Mouse (Mus musculus): ENCODE results near the gene Zfand2a. TPM values are rescaled to one million over a fixed set of nuclear protein-coding genes. Genes with fewer than 3 reads are reported as not detected.
A peak's percentile ranks its signal among the peaks of the same experiment; 100 is the strongest.

Zfand2a gene
- polyA plus RNA-seq, 1 experiment from 2014 or later = 7.6 TPM

DNA sequence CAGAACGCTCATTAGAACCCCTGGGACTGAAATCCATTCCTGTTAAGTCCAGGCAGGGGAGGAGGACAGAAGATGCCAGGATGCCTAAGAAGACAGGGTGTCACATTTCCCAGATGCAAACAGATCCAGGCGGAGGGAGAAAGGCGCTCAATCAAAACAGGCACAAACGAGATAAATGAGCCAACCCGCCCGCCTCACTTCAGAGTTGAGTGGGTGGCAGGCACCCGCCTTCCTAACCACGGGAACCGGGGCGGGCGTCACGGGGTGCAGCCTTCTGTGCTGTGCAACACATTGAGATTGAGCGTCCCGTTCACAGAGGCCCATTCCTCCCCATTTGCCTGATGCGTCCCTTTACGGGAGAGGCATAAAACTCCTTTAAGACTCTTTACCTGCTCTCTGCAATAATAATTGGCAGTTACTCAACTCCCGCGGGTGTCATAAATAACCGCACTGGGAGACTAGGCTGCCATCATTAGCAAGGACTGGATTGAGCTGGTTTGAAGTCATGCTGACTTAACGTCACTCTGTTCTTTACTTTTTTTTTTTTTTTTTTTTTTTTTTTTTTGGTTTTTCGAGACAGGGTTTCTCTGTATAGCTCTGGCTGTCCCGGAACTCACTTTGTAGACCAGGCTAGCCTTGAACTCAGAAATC lies 10.8 kb upstream of the Zfand2a start:
- WGBS = 12% methylated on average over 21 of the region's 22 CpGs
- no peaks in the 10 kb centered on the region for H3K27me3 ChIP-seq (ENCODE audit: insufficient read depth, low read length)
- H3K4me1 ChIP-seq (replicated peaks; ENCODE audit: insufficient read depth, low read length) = no peaks in the 10 kb centered on the region
- ATAC-seq (replicated peaks; ENCODE audit: low FRiP score, low read depth) (peak; percentile 47; the same call in 1 of the 2 replicates), DNase-seq (ENCODE audit: low spot score) (peak; percentile 85)
- no peak for TF ChIP-seq CTCF (IDR thresholded peaks at IDR 0.05; ENCODE audit: low read depth)
- H3K36me3 ChIP-seq (ENCODE audit: insufficient read depth, low read length) = no peaks in the 10 kb centered on the region
- no peak overlapping the region; the same call in 1 of the 2 replicates for H3K27ac ChIP-seq
- no peak overlapping the region for H3K9ac ChIP-seq (ENCODE audit: low read depth, low read length)
- no peak overlapping the region for H3K4me3 ChIP-seq (replicated peaks; ENCODE audit: low read depth, low read length)
- peak overlapping the region; percentile 18; the same call in 1 of the 2 replicates for H3K4me2 ChIP-seq (ENCODE audit: low read length)
- no peaks in the 10 kb centered on the region for H3K9me3 ChIP-seq (replicated peaks; ENCODE audit: low read length)

DNA sequence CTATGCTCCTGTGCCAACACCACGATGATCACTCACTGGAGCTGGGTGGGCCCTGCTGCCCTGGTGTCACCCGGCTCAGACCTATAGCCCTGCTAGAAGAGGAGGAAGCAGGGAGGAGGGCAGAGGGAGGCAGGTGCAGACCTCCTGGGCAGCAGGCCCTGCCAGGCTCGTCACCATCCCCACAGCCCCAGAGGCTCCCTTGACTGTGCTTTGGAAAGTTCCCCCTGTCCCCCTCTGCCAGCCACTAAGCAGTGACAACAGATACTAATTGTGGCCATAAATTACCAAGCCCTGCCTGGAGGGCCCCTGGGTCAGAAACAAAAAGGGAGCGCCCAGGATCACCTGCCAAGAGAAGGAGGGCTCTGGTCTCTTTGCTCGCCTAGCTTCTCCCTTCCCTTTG lies 9.3 kb upstream of the Zfand2a start:
- ATAC-seq (replicated peaks; ENCODE audit: low FRiP score, low read depth) = no peak
- Histone ChIP-seq H3K4me1 (replicated peaks; ENCODE audit: insufficient read depth, low read length) (no peaks in the 10 kb centered on the region), H3K4me2 (ENCODE audit: low read length) (no peak overlapping the region), H3K9me3 (replicated peaks; ENCODE audit: low read length) (no peaks in the 10 kb centered on the region), H3K27ac (no peak overlapping the region), H3K9ac (ENCODE audit: low read depth, low read length) (no peak overlapping the region), H3K36me3 (ENCODE audit: insufficient read depth, low read length) (no peaks in the 10 kb centered on the region), H3K27me3 (ENCODE audit: insufficient read depth, low read length) (no peaks in the 10 kb centered on the region), H3K4me3 (replicated peaks; ENCODE audit: low read depth, low read length) (no peak overlapping the region)
- TF ChIP-seq CTCF (IDR thresholded peaks at IDR 0.05; ENCODE audit: low read depth) = no peak
- DNase-seq (ENCODE audit: low spot score) = peak; percentile 64
- WGBS = 33% methylated on average over 5 of the region's 5 CpGs

DNA sequence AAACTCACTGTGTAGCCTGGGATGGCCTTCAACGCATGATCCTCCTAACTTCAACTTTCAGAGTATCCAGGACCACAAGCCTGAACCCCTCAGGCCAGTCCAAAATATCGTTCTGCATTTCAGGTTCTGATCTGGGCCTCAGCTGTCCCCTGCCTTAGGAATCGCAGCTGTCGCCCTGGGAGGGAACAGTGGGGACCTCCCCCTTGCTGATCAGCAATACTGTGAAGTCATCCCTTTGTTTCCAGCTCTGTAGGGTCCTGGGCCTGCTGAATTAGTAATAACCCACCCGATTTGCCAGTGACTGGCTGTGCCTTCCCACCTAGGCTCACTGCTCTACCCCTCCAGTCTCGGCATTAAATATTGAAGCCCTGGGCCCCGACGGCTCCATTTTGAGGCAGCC lies 7.0 kb upstream of the Zfand2a start:
- 65% methylated on average over 8 of the region's 8 CpGs for whole genome bisulfite sequencing
- H3K27me3 ChIP-seq (ENCODE audit: insufficient read depth, low read length) = no peaks in the 10 kb centered on the region
- H3K9me3 ChIP-seq (replicated peaks; ENCODE audit: low read length) = 0 out of 2 replicates have a peak, but pooled peaks cover 6% of the 10 kb centered on the region
- no peak overlapping the region for H3K4me2 ChIP-seq (ENCODE audit: low read length)
- 0 out of 2 replicates have a peak overlapping the region, but pooled peaks have one; percentile 13 for H3K9ac ChIP-seq (ENCODE audit: low read depth, low read length)
- no peak overlapping the region for H3K27ac ChIP-seq
- no peaks in the 10 kb centered on the region for H3K4me1 ChIP-seq (replicated peaks; ENCODE audit: insufficient read depth, low read length)
- no peak for TF ChIP-seq CTCF (IDR thresholded peaks at IDR 0.05; ENCODE audit: low read depth)
- ATAC-seq (replicated peaks; ENCODE audit: low FRiP score, low read depth) (no peak), DNase-seq (ENCODE audit: low spot score) (no peak)
- H3K4me3 ChIP-seq (replicated peaks; ENCODE audit: low read depth, low read length) = no peak overlapping the region
- H3K36me3 ChIP-seq (ENCODE audit: insufficient read depth, low read length) = no peaks in the 10 kb centered on the region

DNA sequence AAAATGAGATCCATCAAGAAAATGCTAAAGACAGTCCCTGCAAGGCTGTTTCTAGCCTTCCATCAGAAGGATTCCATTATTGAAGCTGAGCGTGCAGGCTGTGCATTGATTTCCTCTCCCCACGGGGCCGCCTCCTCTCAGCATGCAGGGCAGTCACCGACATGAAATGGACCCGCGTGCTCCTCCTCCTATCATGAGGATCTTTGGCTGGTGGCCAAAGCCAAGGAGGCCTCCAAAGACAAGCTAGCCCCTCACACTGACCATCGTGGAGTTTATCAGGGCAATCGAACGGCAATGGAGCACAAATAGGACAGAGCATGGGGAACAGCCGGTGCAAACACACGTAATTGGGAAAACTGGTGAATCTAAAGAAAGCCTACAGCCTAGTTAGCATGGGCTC lies 5.8 kb upstream of the Zfand2a start:
- no peak for ATAC-seq (replicated peaks; ENCODE audit: low FRiP score, low read depth)

DNA sequence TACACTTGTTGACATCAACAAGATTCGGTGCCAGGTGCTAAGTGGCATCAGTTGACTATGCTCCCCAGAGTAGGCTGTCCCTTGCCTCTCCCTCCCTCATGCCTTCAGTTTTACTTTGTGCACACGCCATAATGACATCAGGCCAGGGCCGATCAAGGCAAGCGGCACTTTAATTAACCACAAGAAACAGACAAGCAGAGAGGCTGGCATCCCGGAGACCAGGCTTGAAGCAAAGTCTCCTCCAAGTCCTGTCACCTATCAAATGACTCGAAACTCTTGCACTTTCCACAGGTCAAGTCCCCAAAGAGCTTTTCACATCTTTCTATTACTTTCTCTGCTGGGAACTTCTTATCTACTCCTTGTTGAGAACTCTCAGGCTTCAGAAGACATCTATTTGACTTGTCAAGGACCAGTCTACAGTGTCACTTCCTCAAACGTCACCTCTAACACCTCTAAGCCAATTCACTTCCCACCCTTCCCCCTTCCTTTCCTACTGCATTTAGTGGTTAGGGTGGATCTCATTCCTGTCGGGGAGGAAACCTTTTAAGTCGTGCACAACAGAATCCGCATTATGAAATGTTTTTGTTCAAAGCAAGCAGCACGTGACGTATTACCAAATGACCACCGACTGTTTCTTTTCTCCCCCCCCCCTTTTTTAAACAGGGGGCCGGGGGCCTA lies 1.0 kb downstream of the Zfand2a start:
- DNase-seq (ENCODE audit: low spot score) (no peak), ATAC-seq (replicated peaks; ENCODE audit: low FRiP score, low read depth) (no peak)
- Histone ChIP-seq H3K9me3 (replicated peaks; ENCODE audit: low read length) (0 out of 2 replicates have a peak, but pooled peaks cover 6% of the 10 kb centered on the region), H3K9ac (ENCODE audit: low read depth, low read length) (peak overlapping the region; percentile 92), H3K27ac (0 out of 2 replicates have a peak overlapping the region, but pooled peaks have one; percentile 73), H3K27me3 (ENCODE audit: insufficient read depth, low read length) (no peaks in the 10 kb centered on the region), H3K4me3 (replicated peaks; ENCODE audit: low read depth, low read length) (peak overlapping the region; percentile 96), H3K36me3 (ENCODE audit: insufficient read depth, low read length) (peaks cover 17% of the 10 kb centered on the region; the same call in 1 of the 2 replicates), H3K4me2 (ENCODE audit: low read length) (peak overlapping the region; percentile 75), H3K4me1 (replicated peaks; ENCODE audit: insufficient read depth, low read length) (peaks cover 8% of the 10 kb centered on the region; the same call in 1 of the 2 replicates)
- 51% methylated on average over 14 of the region's 14 CpGs for WGBS
- no peak for TF ChIP-seq CTCF (IDR thresholded peaks at IDR 0.05; ENCODE audit: low read depth)

More for the DNA sequence above, 5.8 kb upstream of the Zfand2a start:
- H3K27me3 ChIP-seq (ENCODE audit: insufficient read depth, low read length) = no peaks in the 10 kb centered on the region
- H3K4me1 ChIP-seq (replicated peaks; ENCODE audit: insufficient read depth, low read length) = no peaks in the 10 kb centered on the region
- no peak for TF ChIP-seq CTCF (IDR thresholded peaks at IDR 0.05; ENCODE audit: low read depth)
- H3K27ac ChIP-seq = no peak overlapping the region
- no peaks in the 10 kb centered on the region for H3K36me3 ChIP-seq (ENCODE audit: insufficient read depth, low read length)
- H3K4me2 ChIP-seq (ENCODE audit: low read length) = no peak overlapping the region
- 71% methylated on average over 11 of the region's 11 CpGs for WGBS
- no peak overlapping the region for H3K9ac ChIP-seq (ENCODE audit: low read depth, low read length)
- no peak for DNase-seq (ENCODE audit: low spot score)
- 0 out of 2 replicates have a peak, but pooled peaks cover 6% of the 10 kb centered on the region for H3K9me3 ChIP-seq (replicated peaks; ENCODE audit: low read length)
- no peak overlapping the region for H3K4me3 ChIP-seq (replicated peaks; ENCODE audit: low read depth, low read length)

DNA sequence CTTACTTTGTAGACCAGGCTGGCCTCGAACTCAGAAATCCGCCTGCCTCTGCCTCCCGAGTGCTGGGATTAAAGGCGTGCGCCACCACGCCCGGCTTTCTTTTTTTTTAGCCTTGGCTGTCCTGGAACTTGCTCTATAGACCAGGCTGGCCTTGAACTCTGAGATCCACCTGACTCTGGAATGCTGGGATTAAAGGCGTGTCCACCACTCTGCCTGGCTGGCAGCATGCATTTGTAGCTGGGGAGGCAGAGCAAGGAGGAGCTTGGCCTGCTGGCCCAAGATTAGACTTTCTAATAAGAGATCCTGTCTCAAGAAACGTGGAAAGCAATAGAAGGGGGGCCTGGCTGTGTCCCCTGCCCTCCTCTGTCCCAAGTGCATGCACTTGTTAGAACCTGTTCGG lies 3.9 kb downstream of the Zfand2a start:
- TF ChIP-seq CTCF (IDR thresholded peaks at IDR 0.05; ENCODE audit: low read depth) = no peak
- no peak overlapping the region for H3K4me3 ChIP-seq (replicated peaks; ENCODE audit: low read depth, low read length)
- DNase-seq (ENCODE audit: low spot score) = no peak
- peaks cover 33% of the 10 kb centered on the region; the same call in 1 of the 2 replicates for H3K36me3 ChIP-seq (ENCODE audit: insufficient read depth, low read length)
- peaks cover 8% of the 10 kb centered on the region; the same call in 1 of the 2 replicates for H3K4me1 ChIP-seq (replicated peaks; ENCODE audit: insufficient read depth, low read length)
- no peak for ATAC-seq (replicated peaks; ENCODE audit: low FRiP score, low read depth)
- H3K9ac ChIP-seq (ENCODE audit: low read depth, low read length) = no peak overlapping the region
- WGBS = 86% methylated on average over 9 of the region's 10 CpGs
- no peaks in the 10 kb centered on the region for H3K9me3 ChIP-seq (replicated peaks; ENCODE audit: low read length)
- H3K27ac ChIP-seq = no peak overlapping the region
- no peak overlapping the region for H3K4me2 ChIP-seq (ENCODE audit: low read length)
- H3K27me3 ChIP-seq (ENCODE audit: insufficient read depth, low read length) = no peaks in the 10 kb centered on the region

Data from kidney, postnatal 0 days (tissue).